Mouse (Mus musculus): ENCODE results near the gene Usp11. TPM values are rescaled to one million over a fixed set of nuclear protein-coding genes. Genes with fewer than 3 reads are reported as not detected.

The Usp11 gene
- total RNA-seq, 1 experiment: 16.8 TPM

DNA sequence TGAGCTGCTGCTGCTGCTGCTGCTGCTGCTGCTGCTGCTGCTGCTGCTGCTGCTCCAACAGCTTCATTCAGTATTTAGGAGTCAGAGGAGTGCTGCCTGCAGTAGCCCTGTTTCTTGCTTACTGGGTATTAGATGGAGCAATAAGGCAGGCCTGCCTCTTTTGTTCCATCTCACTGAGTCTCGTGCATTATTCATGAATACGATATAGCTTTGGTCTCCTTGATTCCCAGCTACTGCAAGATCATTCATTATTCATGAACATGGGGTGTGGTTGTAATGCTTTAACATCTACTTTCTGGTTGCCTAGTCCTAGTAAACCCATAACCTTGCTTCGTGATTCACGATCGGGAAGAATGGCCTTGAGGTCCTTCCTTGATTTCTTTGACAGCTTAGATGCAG lies 41.4 kb upstream of the Usp11 start:
- no peak overlapping the region for H3K27ac ChIP-seq (ENCODE audit: insufficient read depth, low read depth, low read length, poor library complexity, severe bottlenecking)
- no peak overlapping the region for H3K4me3 ChIP-seq (ENCODE audit: insufficient read depth in 1 of 2, low read depth in 1 of 2, low read length in 2 of 2, poor library complexity in 1 of 2, severe bottlenecking in 1 of 2)
- peaks cover 4% of the 10 kb centered on the region for H3K36me3 ChIP-seq (ENCODE audit: control insufficient read depth, insufficient read depth, low read length, poor library complexity, severe bottlenecking)
- in situ Hi-C loops (cut with MboI; ENCODE audit: low sequenced_read_pairs in 2 of 2, unreplicated experiment in 2 of 2): no loop called here
- TF ChIP-seq MAFK (IDR thresholded peaks at IDR 0.05; ENCODE audit: insufficient read depth, low read depth, low read length): no peak
- TF ChIP-seq CHD2 (IDR thresholded peaks at IDR 0.05; ENCODE audit: low read depth, low read length): no peak
- TF ChIP-seq ZC3H11A (IDR thresholded peaks at IDR 0.05; ENCODE audit: borderline replicate concordance, low read depth, low read length): no peak
- no peak for TF ChIP-seq ZNF384 (IDR thresholded peaks at IDR 0.05; ENCODE audit: low read depth, low read length)
- TF ChIP-seq HCFC1 (IDR thresholded peaks at IDR 0.05; ENCODE audit: borderline replicate concordance, insufficient read depth, low read length): no peak
- no peak overlapping the region for H3K9ac ChIP-seq (ENCODE audit: insufficient read depth, low read depth, low read length, poor library complexity, severe bottlenecking)
- no peaks in the 10 kb centered on the region; a peak in 1 of 4 replicates for H3K4me1 ChIP-seq (ENCODE audit: control insufficient read depth in 2 of 2, insufficient read depth in 2 of 2, low read length in 2 of 2, poor library complexity in 1 of 2)
- no peak for DNase-seq (ENCODE audit: low read depth, low spot score)
- no peaks in the 10 kb centered on the region for H3K9me3 ChIP-seq (ENCODE audit: control insufficient read depth, insufficient read depth, low read depth, low read length)

- Histone ChIP-seq H3K9ac (ENCODE audit: insufficient read depth, low read depth, low read length, poor library complexity, severe bottlenecking) (peak overlapping the region; percentile 98), H3K9me3 (ENCODE audit: control insufficient read depth, insufficient read depth, low read depth, low read length) (no peaks in the 10 kb centered on the region), H3K4me3 (ENCODE audit: insufficient read depth in 1 of 2, low read depth in 1 of 2, low read length in 2 of 2, poor library complexity in 1 of 2, severe bottlenecking in 1 of 2) (peak overlapping the region; percentile 93 to 94), H3K27ac (ENCODE audit: insufficient read depth, low read depth, low read length, poor library complexity, severe bottlenecking) (peak overlapping the region; percentile 74), H3K36me3 (ENCODE audit: control insufficient read depth, insufficient read depth, low read length, poor library complexity, severe bottlenecking) (peaks cover 4% of the 10 kb centered on the region), H3K4me1 (ENCODE audit: control insufficient read depth in 2 of 2, insufficient read depth in 2 of 2, low read length in 2 of 2, poor library complexity in 1 of 2) (no peaks in the 10 kb centered on the region; a peak in 1 of 4 replicates)
- no peak for TF ChIP-seq ZC3H11A (IDR thresholded peaks at IDR 0.05; ENCODE audit: borderline replicate concordance, low read depth, low read length)
- no peak for TF ChIP-seq MAFK (IDR thresholded peaks at IDR 0.05; ENCODE audit: insufficient read depth, low read depth, low read length)
- TF ChIP-seq CHD2 (IDR thresholded peaks at IDR 0.05; ENCODE audit: low read depth, low read length): no peak
- TF ChIP-seq ZNF384 (IDR thresholded peaks at IDR 0.05; ENCODE audit: low read depth, low read length): no peak
- no peak for TF ChIP-seq HCFC1 (IDR thresholded peaks at IDR 0.05; ENCODE audit: borderline replicate concordance, insufficient read depth, low read length)
- in situ Hi-C loops (cut with MboI; ENCODE audit: low sequenced_read_pairs in 2 of 2, unreplicated experiment in 2 of 2): no loop called here
- DNase-seq (ENCODE audit: low read depth, low spot score): peak; percentile 73
These were observed 40.8 kb upstream of the Usp11 start for GRCm38 (mm10) chrX:20662716-20663443.

- H3K4me3 ChIP-seq (ENCODE audit: insufficient read depth in 1 of 2, low read depth in 1 of 2, low read length in 2 of 2, poor library complexity in 1 of 2, severe bottlenecking in 1 of 2): peak overlapping the region; percentile 93 to 94
- no peaks in the 10 kb centered on the region; a peak in 1 of 4 replicates for H3K4me1 ChIP-seq (ENCODE audit: control insufficient read depth in 2 of 2, insufficient read depth in 2 of 2, low read length in 2 of 2, poor library complexity in 1 of 2)
- TF ChIP-seq ZNF384 (IDR thresholded peaks at IDR 0.05; ENCODE audit: low read depth, low read length) (no peak), HCFC1 (IDR thresholded peaks at IDR 0.05; ENCODE audit: borderline replicate concordance, insufficient read depth, low read length) (no peak), MAFK (IDR thresholded peaks at IDR 0.05; ENCODE audit: insufficient read depth, low read depth, low read length) (no peak), ZC3H11A (IDR thresholded peaks at IDR 0.05; ENCODE audit: borderline replicate concordance, low read depth, low read length) (no peak), CHD2 (IDR thresholded peaks at IDR 0.05; ENCODE audit: low read depth, low read length) (no peak)
- H3K27ac ChIP-seq (ENCODE audit: insufficient read depth, low read depth, low read length, poor library complexity, severe bottlenecking): peak overlapping the region; percentile 74; the same call in 1 of the 2 replicates
- peaks cover 8% of the 10 kb centered on the region for H3K36me3 ChIP-seq (ENCODE audit: control insufficient read depth, insufficient read depth, low read length, poor library complexity, severe bottlenecking)
- no peaks in the 10 kb centered on the region for H3K9me3 ChIP-seq (ENCODE audit: control insufficient read depth, insufficient read depth, low read depth, low read length)
- H3K9ac ChIP-seq (ENCODE audit: insufficient read depth, low read depth, low read length, poor library complexity, severe bottlenecking): peak overlapping the region; percentile 98
- in situ Hi-C loops (cut with MboI; ENCODE audit: low sequenced_read_pairs in 2 of 2, unreplicated experiment in 2 of 2): no loop called here
- no peak for DNase-seq (ENCODE audit: low read depth, low spot score)
These were observed 40.3 kb upstream of the Usp11 start for GRCm38 (mm10) chrX:20663444-20663790.

DNA sequence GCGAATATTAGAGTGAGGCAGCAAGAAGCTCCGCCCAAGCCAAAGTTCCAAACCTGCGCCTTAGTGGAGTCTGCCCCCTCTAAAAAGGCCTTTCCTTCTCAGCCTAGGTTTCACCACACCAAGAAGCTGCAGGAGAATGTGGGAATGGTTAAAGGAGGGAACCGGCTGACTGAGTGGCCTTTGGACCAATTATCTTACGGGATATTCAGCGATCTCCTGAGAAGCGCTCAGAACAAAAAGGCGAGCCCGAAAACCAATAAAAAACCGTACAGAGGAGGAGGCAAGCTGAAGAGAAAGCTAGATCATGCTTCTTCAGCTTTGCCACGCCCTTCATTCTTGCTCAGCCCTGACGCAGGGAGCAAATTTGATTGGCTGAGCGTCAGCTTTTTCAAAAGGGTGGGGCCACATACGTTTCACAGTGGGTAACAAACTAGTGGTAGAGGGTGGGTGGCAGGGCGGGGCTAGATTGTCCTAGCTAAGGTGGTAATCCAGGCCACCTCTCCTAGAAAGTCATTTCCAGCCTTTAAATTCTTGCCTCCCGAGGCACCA lies 16.1 kb upstream of the Usp11 start, which contains the start of gene Cdk16:
Gene Cdk16 (plus strand): TSS at position 436 of the 549 bp plus-strand sequence.
- H3K36me3 ChIP-seq (ENCODE audit: control insufficient read depth, insufficient read depth, low read length, poor library complexity, severe bottlenecking): peaks cover 9% of the 10 kb centered on the region
- 0 out of 4 replicates have a peak, but pooled peaks cover 0 to 2% of the 10 kb centered on the region in 2 experiments for H3K4me1 ChIP-seq (ENCODE audit: control insufficient read depth in 2 of 2, insufficient read depth in 2 of 2, low read length in 2 of 2, poor library complexity in 1 of 2)
- in situ Hi-C loops (cut with MboI; ENCODE audit: low sequenced_read_pairs in 2 of 2, unreplicated experiment in 2 of 2): no loop called here
- H3K4me3 ChIP-seq (ENCODE audit: insufficient read depth in 1 of 2, low read depth in 1 of 2, low read length in 2 of 2, poor library complexity in 1 of 2, severe bottlenecking in 1 of 2): peak within 1 kb of the TSS; percentile 95 to 98
- H3K9ac ChIP-seq (ENCODE audit: insufficient read depth, low read depth, low read length, poor library complexity, severe bottlenecking): peak within 1 kb of the TSS; percentile 99
- TF ChIP-seq MAFK (IDR thresholded peaks at IDR 0.05; ENCODE audit: insufficient read depth, low read depth, low read length) (0 out of 2 replicates have a peak, but pooled peaks have one; percentile 37), ZNF384 (IDR thresholded peaks at IDR 0.05; ENCODE audit: low read depth, low read length) (no peak), HCFC1 (IDR thresholded peaks at IDR 0.05; ENCODE audit: borderline replicate concordance, insufficient read depth, low read length) (no peak), CHD2 (IDR thresholded peaks at IDR 0.05; ENCODE audit: low read depth, low read length) (no peak), ZC3H11A (IDR thresholded peaks at IDR 0.05; ENCODE audit: borderline replicate concordance, low read depth, low read length) (no peak)
- H3K9me3 ChIP-seq (ENCODE audit: control insufficient read depth, insufficient read depth, low read depth, low read length): no peaks in the 10 kb centered on the region
- H3K27ac ChIP-seq (ENCODE audit: insufficient read depth, low read depth, low read length, poor library complexity, severe bottlenecking): peak within 1 kb of the TSS; percentile 93
- DNase-seq (ENCODE audit: low read depth, low spot score): peak; percentile 63

All from ES-E14 (cell line).